Mouse (Mus musculus) frontal cortex, adult 2 months (tissue): ENCODE results near the gene Capn7. TPM values are rescaled to one million over a fixed set of nuclear protein-coding genes. Genes with fewer than 3 reads are reported as not detected.

Source experiments
- DNase-seq, 2 experiments: peaks; one replicate each; pipeline ENCODE4 v3.0.0; 2022; ENCODE audit warnings: low spot score in 1 of 2; ENCODE audit errors: extremely low spot score in 1 of 2
- polyA plus RNA-seq: library from polyadenylated mRNA; depleted of rRNA; stranded (reverse); fragments of >200 nt; gene quantifications from 2 replicates; pipeline ENCODE4 v1.2.3, GENCODE M21; 2012

Capn7 gene
- polyA plus RNA-seq, 1 experiment, result 33.7 TPM

GRCm38 (mm10) chr14:31394822-31395532 is 58.5 kb downstream of the Capn7 start:
- DNase-seq, result no peak

- DNase-seq, result peak in 1 of 2 experiments; percentile 53
Observed at GRCm38 (mm10) chr14:31395629-31396199, 59.3 kb downstream of the Capn7 start.

- DNase-seq, result no peak
Observed at GRCm38 (mm10) chr14:31396428-31396827, 60.0 kb downstream of the Capn7 start.

GRCm38 (mm10) chr14:31397353-31397752 is 60.9 kb downstream of the Capn7 start:
- DNase-seq, result no peak

- DNase-seq, result no peak
Observed at GRCm38 (mm10) chr14:31397791-31398595, 61.6 kb downstream of the Capn7 start.

GRCm38 (mm10) chr14:31398819-31399218 is 62.4 kb downstream of the Capn7 start:
- DNase-seq, result no peak

GRCm38 (mm10) chr14:31399271-31399670 is 62.8 kb downstream of the Capn7 start:
- no peak for DNase-seq

- DNase-seq, result no peak
Observed at GRCm38 (mm10) chr14:31400246-31400645, 63.8 kb downstream of the Capn7 start.

GRCm38 (mm10) chr14:31400896-31401295 is 64.5 kb downstream of the Capn7 start:
- DNase-seq, result no peak

GRCm38 (mm10) chr14:31401918-31402427 is 65.5 kb downstream of the Capn7 start:
- DNase-seq, result no peak

GRCm38 (mm10) chr14:31402693-31403092 is 66.3 kb downstream of the Capn7 start:
- DNase-seq, result no peak

GRCm38 (mm10) chr14:31403556-31403955 is 67.1 kb downstream of the Capn7 start:
- DNase-seq, result no peak

GRCm38 (mm10) chr14:31403995-31404394 is 67.6 kb downstream of the Capn7 start:
- no peak for DNase-seq

GRCm38 (mm10) chr14:31404663-31405062 is 68.2 kb downstream of the Capn7 start:
- no peak for DNase-seq

GRCm38 (mm10) chr14:31405652-31406051 is 69.2 kb downstream of the Capn7 start:
- no peak for DNase-seq

GRCm38 (mm10) chr14:31406154-31406810 is 69.8 kb downstream of the Capn7 start:
- no peak for DNase-seq

- DNase-seq, result no peak
Observed at GRCm38 (mm10) chr14:31407208-31407607, 70.8 kb downstream of the Capn7 start.

- DNase-seq, result no peak
Observed at GRCm38 (mm10) chr14:31407911-31408604, 71.6 kb downstream of the Capn7 start.

GRCm38 (mm10) chr14:31408666-31409065 is 72.2 kb downstream of the Capn7 start:
- DNase-seq, result no peak

GRCm38 (mm10) chr14:31410123-31410724 is 73.8 kb downstream of the Capn7 start:
- DNase-seq, result no peak
